ENCODE assay signal across 9 mouse cellular contexts in the genomic region with DNA sequence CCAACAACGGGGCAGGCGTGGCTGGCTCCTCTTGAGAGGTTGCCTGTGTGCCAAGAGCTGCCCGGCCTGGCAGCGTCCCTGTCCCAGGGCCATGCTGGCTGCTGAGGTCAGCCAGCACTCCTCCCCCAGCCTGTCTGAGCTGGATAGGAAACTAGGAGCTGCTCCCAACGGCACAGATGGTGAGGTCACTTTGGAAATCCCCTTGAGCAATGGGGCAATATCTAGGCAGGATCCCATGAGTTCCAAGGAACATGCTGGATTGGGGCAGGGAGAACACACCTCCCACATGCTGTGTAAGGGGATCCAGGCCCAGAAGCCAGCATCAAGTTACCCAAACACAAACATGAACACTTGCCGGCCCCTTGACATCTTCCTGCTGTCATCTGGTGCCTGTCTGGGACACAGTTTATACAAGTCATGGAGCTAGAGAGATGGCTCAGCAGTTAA. TPM values are rescaled to one million over a fixed set of nuclear protein-coding genes. Genes with fewer than 3 reads are reported as not detected.
DNase-seq lines count a peak whose midpoint lies in the region; TF ChIP-seq lines count a peak whose summit lies in the region.
"Had no signal": no experiment of that assay in that cellular context is flagged by ENCODE, and none has a peak within 500 bp of the region (broad histone marks: within the 10 kb centered on the region; RNA-seq: fewer than 3 reads in every experiment).

No protein-coding gene starts in this region.

- peak; percentile 92 for DNase-seq in left cerebral cortex, postnatal 4 days
- DNase-seq in left cerebral cortex, adult 8-10 months (ENCODE audit: low spot score in 2 of 2), result no peak
- DNase-seq in adrenal gland, postnatal 4 days (ENCODE audit: low spot score in 2 of 2), result peak; percentile 35 to 71
- peak; percentile 92 for DNase-seq in fat pad, adult 2 months (ENCODE audit: extremely low read depth, low read depth, low spot score)
- DNase-seq in heart, postnatal 36 days, result peak; percentile 80 to 87
- DNase-seq in layer of hippocampus, postnatal 10 days (ENCODE audit: low spot score in 2 of 2), result peak; percentile 46 to 63
- DNase-seq in thymus, postnatal 10 days (ENCODE audit: low spot score in 2 of 2), result no peak

- intact Hi-C loops in left cerebral cortex, postnatal 4 days (cut with DNase I), result loop anchor here (10.0 kb wide), 1 partner anchor 306 kb away; no protein-coding TSS in a partner anchor
- intact Hi-C loops in heart, postnatal 36 days (cut with DNase I), result no loop called here

- no peak overlapping the region for H3ac ChIP-seq in myocyte (ENCODE audit: control insufficient read depth, insufficient read length)

- peaks cover 40% of the 10 kb centered on the region for H3K79me2 ChIP-seq in myocyte (ENCODE audit: control insufficient read depth, insufficient read depth)

- peak; percentile 47 for TF ChIP-seq POLR2A in myocyte (IDR thresholded peaks at IDR 0.05; ENCODE audit: insufficient read length, low read depth)

- H3K27me3 ChIP-seq in myocyte (ENCODE audit: control insufficient read depth, insufficient read depth, insufficient read length), result no peaks in the 10 kb centered on the region

- H3K36me3 ChIP-seq in myocyte (ENCODE audit: control insufficient read depth, insufficient read depth), result no peaks in the 10 kb centered on the region

- H3K4me2 ChIP-seq in myocyte (ENCODE audit: low read depth), result peak overlapping the region; percentile 85

- no peak overlapping the region for H3K4me3 ChIP-seq in myocyte
- H3K4me3 ChIP-seq: layer of hippocampus, adult 2 months had no signal

TF ChIP-seq in myocyte, 11 proteins besides CTCF, POLR2A, EP300 and RAD21:
- TF ChIP-seq POLR2AphosphoS2 (IDR thresholded peaks at IDR 0.05; ENCODE audit: insufficient read length, low read depth) (peak; percentile 65), SRF (IDR thresholded peaks at IDR 0.05; ENCODE audit: control insufficient read depth, insufficient read length, low read depth) (no peak), USF1 (IDR thresholded peaks at IDR 0.05; ENCODE audit: low read depth) (no peak), REST (IDR thresholded peaks at IDR 0.05; ENCODE audit: insufficient read depth, insufficient read length) (no peak), MAX (IDR thresholded peaks at IDR 0.05; ENCODE audit: low read depth) (peak; percentile 62), E2F4 (IDR thresholded peaks at IDR 0.05; ENCODE audit: insufficient read depth) (no peak), MYOG (IDR thresholded peaks at IDR 0.05; ENCODE audit: control insufficient read depth in 1 of 3, insufficient read depth in 1 of 3, insufficient read length in 2 of 3, low read depth in 2 of 3) (peak in 1 of 3 experiments; percentile 76), CEBPB (IDR thresholded peaks at IDR 0.05; ENCODE audit: insufficient read depth, poor library complexity, severe bottlenecking) (peak; percentile 96), MYOD1 (IDR thresholded peaks at IDR 0.05; ENCODE audit: control insufficient read depth in 1 of 3, insufficient read length in 2 of 3, low read depth in 2 of 3) (peak in 1 of 3 experiments; percentile 66), TCF12 (IDR thresholded peaks at IDR 0.05; ENCODE audit: insufficient read depth, poor library complexity, severe bottlenecking) (no peak), TCF3 (IDR thresholded peaks at IDR 0.05; ENCODE audit: insufficient read length, low read depth) (peak; percentile 11)

RNA-seq across cellular contexts. Expression of a gene that starts 5.5 kb away (rescaled TPM):
- 1 to 10 TPM in 1 of 2 experiments, under 1 TPM in 1; 0.90 to 1.5 TPM for total RNA-seq in left cerebral cortex, postnatal 4 days (2021)
- 1 to 10 TPM; 1.1 to 1.6 (median 1.3) TPM for total RNA-seq in left cerebral cortex, adult 8-10 months (2022)
- total RNA-seq in adrenal gland, postnatal 4 days (2021), result 10 to 100 TPM; 18.0 TPM
- 10 to 100 TPM; 10.3 to 15.3 TPM for total RNA-seq in heart, postnatal 36 days (2021)
- total RNA-seq in layer of hippocampus, postnatal 10 days (2021), result 1 to 10 TPM in 1 of 2 experiments, under 1 TPM in 1; 0.94 to 1.5 TPM
- polyA plus RNA-seq in myocyte (2012; fragmentation: generic; extraction: Trizol), result 16.2 TPM

RNA-seq across cellular contexts. Expression of a gene that starts 32.1 kb away (rescaled TPM):
- 1 to 10 TPM in 1 of 2 experiments, under 1 TPM in 1; 0.98 to 2.2 TPM for total RNA-seq in left cerebral cortex, postnatal 4 days (2021)
- 1 to 10 TPM; 5.0 to 7.0 (median 5.5) TPM for total RNA-seq in left cerebral cortex, adult 8-10 months (2022)
- total RNA-seq in adrenal gland, postnatal 4 days (2021), result 1 to 10 TPM; 5.2 to 5.5 TPM
- 1 to 10 TPM in 1 of 2 experiments, under 1 TPM in 1; 0.97 to 1.8 TPM for total RNA-seq in heart, postnatal 36 days (2021)
- 1 to 10 TPM; 3.4 to 3.8 TPM for total RNA-seq in layer of hippocampus, postnatal 10 days (2021)
- 0.74 TPM for polyA plus RNA-seq in myocyte (2012; fragmentation: generic; extraction: Trizol)

RNA-seq across cellular contexts. Expression of a gene that starts 32.8 kb away (rescaled TPM):
- 10 to 100 TPM; 17.1 to 20.6 TPM for total RNA-seq in left cerebral cortex, postnatal 4 days (2021)
- total RNA-seq in left cerebral cortex, adult 8-10 months (2022), result 10 to 100 TPM; 55.8 to 62.7 (median 58.2) TPM
- 10 to 100 TPM; 39.7 to 43.6 TPM for total RNA-seq in adrenal gland, postnatal 4 days (2021)
- 10 to 100 TPM; 39.8 to 50.8 TPM for total RNA-seq in heart, postnatal 36 days (2021)
- total RNA-seq in layer of hippocampus, postnatal 10 days (2021), result 10 to 100 TPM; 33.0 to 42.3 TPM
- polyA plus RNA-seq in myocyte (2012; fragmentation: generic; extraction: Trizol), result 0.47 TPM

RNA-seq across cellular contexts. Expression of a gene that starts 35.0 kb away (rescaled TPM):
- under 1 TPM; 0.52 to 0.96 TPM for total RNA-seq in left cerebral cortex, postnatal 4 days (2021)
- 1 to 10 TPM in 1 of 4 experiments, under 1 TPM in 3; 0.57 to 3.2 (median 0.84) TPM for total RNA-seq in left cerebral cortex, adult 8-10 months (2022)
- not detected for total RNA-seq in adrenal gland, postnatal 4 days (2021)
- not detected for total RNA-seq in heart, postnatal 36 days (2021)
- total RNA-seq in layer of hippocampus, postnatal 10 days (2021), result under 1 TPM in 1 of 2 experiments, not detected in 1; 0.34 TPM
- not detected for polyA plus RNA-seq in myocyte (2012; fragmentation: generic; extraction: Trizol)

RNA-seq across cellular contexts. Expression of a gene that starts 40.0 kb away (rescaled TPM):
- total RNA-seq in left cerebral cortex, postnatal 4 days (2021), result 100 to 1,000 TPM; 115 to 128 TPM
- total RNA-seq in left cerebral cortex, adult 8-10 months (2022), result 100 to 1,000 TPM; 115 to 119 (median 117) TPM
- total RNA-seq in adrenal gland, postnatal 4 days (2021), result 10 to 100 TPM; 32.6 to 39.0 TPM
- 10 to 100 TPM; 28.5 to 29.7 TPM for total RNA-seq in heart, postnatal 36 days (2021)
- total RNA-seq in layer of hippocampus, postnatal 10 days (2021), result 100 to 1,000 TPM; 115 to 118 TPM
- 27.1 TPM for polyA plus RNA-seq in myocyte (2012; fragmentation: generic; extraction: Trizol)

Comparison
In these comparisons a context has a peak if more than half of its experiments do, and no peak if none do; other contexts are left out.
1. DNase-seq: peak in left cerebral cortex, postnatal 4 days (single experiment), adrenal gland, postnatal 4 days (2 of 2), fat pad, adult 2 months (single experiment), heart, postnatal 36 days (2 of 2) and layer of hippocampus, postnatal 10 days (2 of 2); none in left cerebral cortex, adult 8-10 months (0 of 2) and thymus, postnatal 10 days (0 of 2).
2. RNA of a gene that starts 5.5 kb away (total RNA-seq): 18.0 TPM in adrenal gland, postnatal 4 days and 10.3 to 15.3 TPM in heart, postnatal 36 days; 0.90 to 1.5 TPM in left cerebral cortex, postnatal 4 days, 0.94 to 1.5 TPM in layer of hippocampus, postnatal 10 days and 1.1 to 1.6 TPM in left cerebral cortex, adult 8-10 months; every median in the first group is over 4 times any median in the second.